Mouse (Mus musculus) brain, embryonic 14.5 days (tissue): ENCODE data around the gene Ugp2.

ENCODE experiments used
- CTCF ChIP-seq: fragments of 200-500 bp; IDR thresholded peaks from 2 replicates; pipeline ENCODE4 v1.5.1; 2012; ENCODE audit warnings: inconsistent platforms, mild to moderate bottlenecking, moderate library complexity, borderline replicate concordance; ENCODE audit not compliant: insufficient read depth, insufficient read length; ENCODE audit errors: extremely low read depth
- POLR2A ChIP-seq: fragments of 200-500 bp; IDR thresholded peaks from 2 replicates; pipeline ENCODE4 v1.6.1; 2012; ENCODE audit warnings: mild to moderate bottlenecking, inconsistent platforms, borderline replicate concordance; ENCODE audit not compliant: poor library complexity, insufficient read depth, insufficient read length, severe bottlenecking; ENCODE audit errors: extremely low read depth

GRCm38 (mm10) chr11:21351296-21351695 is 19.7 kb downstream of the Ugp2 start:
- TF ChIP-seq POLR2A (no peak), CTCF (no peak)
